Mouse (Mus musculus) limb, embryonic 13.5 days (tissue): ENCODE data around the gene Clic6. TPM values are rescaled to one million over a fixed set of nuclear protein-coding genes. Genes with fewer than 3 reads are reported as not detected.

Source experiments
- ATAC-seq: fragments of 200-750 bp; cut with Nextera tagmentation; 2 replicates; pipeline ENCODE4 v1.8.0; 2017; ENCODE audit warnings: low read depth, moderate number of reproducible peaks, moderate TSS enrichment; ENCODE audit not compliant: low FRiP score
- H3K27ac ChIP-seq: fragments of 300-500 bp; sonication (generic); 2 replicates; pipeline ENCODE4 v1.5.1; 2015; ENCODE audit warnings: inconsistent platforms, mild to moderate bottlenecking, moderate library complexity
- H3K27me3 ChIP-seq: fragments of 300-500 bp; sonication (generic); 2 replicates; pipeline ENCODE4 v1.6.1; 2015; ENCODE audit warnings: mild to moderate bottlenecking, inconsistent platforms
- H3K36me3 ChIP-seq: fragments of 300-500 bp; sonication (generic); 2 replicates; pipeline ENCODE4 v1.6.1; 2015; ENCODE audit warnings: inconsistent platforms, mild to moderate bottlenecking, moderate library complexity
- H3K4me1 ChIP-seq: fragments of 300-500 bp; sonication (generic); 2 replicates; pipeline ENCODE4 v1.6.1; 2015; ENCODE audit warnings: inconsistent platforms
- H3K4me2 ChIP-seq: fragments of 300-500 bp; sonication (generic); replicated peaks from 2 replicates; pipeline ENCODE4 v1.6.1; 2015; ENCODE audit warnings: inconsistent platforms, mild to moderate bottlenecking, moderate library complexity
- H3K4me3 ChIP-seq: fragments of 300-500 bp; sonication (generic); 2 replicates; pipeline ENCODE4 v1.5.1; 2015; ENCODE audit warnings: moderate library complexity, mild to moderate bottlenecking, inconsistent platforms
- H3K9ac ChIP-seq: fragments of 300-500 bp; sonication (generic); 2 replicates; pipeline ENCODE4 v1.6.1; 2015; ENCODE audit warnings: mild to moderate bottlenecking, inconsistent platforms
- H3K9me3 ChIP-seq: fragments of 300-500 bp; sonication (generic); 2 replicates; pipeline ENCODE4 v1.6.1; 2016; ENCODE audit warnings: inconsistent platforms
- WGBS: fragments of 180-500 bp; shearing (Covaris S2); methylation state at CpG from one replicate; pipeline ENCODE4 v1.1.7; 2015; 5-methylcytosine and 5-hydroxymethylcytosine counted together
- polyA plus RNA-seq: library from polyadenylated mRNA; unstranded; fragments of >200 nt; fragmentation: Nextera tagmentation; extraction: Ambion mirVana; gene quantifications from 2 replicates; pipeline ENCODE4 v1.2.1, GENCODE M21; 2015

Gene Clic6
- polyA plus RNA-seq, 1 experiment from 2014 or later, result 2.8 TPM

DNA sequence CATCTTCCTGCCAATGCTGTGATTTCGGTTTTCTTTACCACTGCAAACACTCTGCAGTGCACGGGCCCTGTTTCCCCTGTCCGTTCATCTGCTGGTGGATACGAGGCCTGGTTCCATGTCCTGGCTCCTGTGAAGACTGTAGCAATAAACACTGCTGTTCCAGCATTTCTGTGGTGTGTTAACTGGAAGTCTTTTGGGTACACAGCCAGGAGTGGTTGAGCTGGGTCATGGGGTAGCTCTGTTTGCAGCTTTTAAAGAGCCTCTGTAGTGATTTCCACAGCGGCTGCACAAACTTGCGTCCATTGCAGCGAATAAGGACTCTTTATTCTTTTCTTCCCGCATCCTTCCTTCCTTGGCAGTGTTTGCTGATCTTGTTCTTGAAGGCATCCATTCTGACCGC is 91.8 kb downstream of the Clic6 start:
- Histone ChIP-seq H3K36me3 (no peaks in the 10 kb centered on the region), H3K9me3 (no peaks in the 10 kb centered on the region), H3K9ac (no peak overlapping the region), H3K4me1 (peaks cover 23% of the 10 kb centered on the region), H3K27ac (no peak overlapping the region), H3K27me3 (no peaks in the 10 kb centered on the region), H3K4me2 (no peak overlapping the region), H3K4me3 (no peak overlapping the region)
- WGBS, result 70% methylated on average over 9 of the region's 9 CpGs
- ATAC-seq, result no peak

DNA sequence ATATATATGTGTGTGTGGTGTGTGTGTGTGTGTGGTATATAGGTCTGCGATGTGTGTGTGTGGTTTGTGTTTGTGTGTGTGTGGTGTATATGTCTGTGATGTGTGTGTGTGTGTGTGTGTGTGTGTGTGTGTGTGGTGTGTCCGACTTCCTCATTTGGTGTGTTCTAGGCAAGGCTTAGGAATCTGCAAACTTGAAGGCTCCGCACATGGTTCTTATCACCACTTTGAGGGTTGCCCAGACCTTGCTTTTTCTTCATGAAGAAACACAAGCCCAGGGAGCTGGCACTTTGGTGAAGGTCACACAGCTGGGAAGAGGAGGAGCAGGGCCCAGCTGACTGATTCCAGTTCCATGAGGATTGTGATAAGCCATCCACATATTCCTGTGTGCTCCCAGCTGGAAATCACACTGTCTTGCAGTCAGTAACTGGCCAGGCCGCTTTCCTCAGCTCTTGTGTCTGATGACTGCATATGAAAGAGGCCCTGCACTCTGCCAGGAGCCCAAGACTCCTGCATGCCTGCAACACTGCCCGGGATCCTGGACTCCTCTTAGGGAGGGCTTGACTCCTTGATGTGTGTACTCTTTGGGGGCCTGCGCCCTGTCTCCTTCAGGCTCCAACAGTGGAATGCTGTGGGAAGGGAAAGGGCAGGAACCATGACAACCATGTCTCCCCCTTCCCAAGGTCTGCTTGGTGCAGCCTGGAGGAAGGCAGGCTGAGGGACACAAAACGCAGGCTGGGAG is 93.5 kb downstream of the Clic6 start:
- no peaks in the 10 kb centered on the region for H3K9me3 ChIP-seq
- H3K27ac ChIP-seq, result no peak overlapping the region
- H3K4me2 ChIP-seq, result no peak overlapping the region
- no peaks in the 10 kb centered on the region for H3K27me3 ChIP-seq
- no peak overlapping the region for H3K9ac ChIP-seq
- H3K4me1 ChIP-seq, result peaks cover 24% of the 10 kb centered on the region
- H3K36me3 ChIP-seq, result no peaks in the 10 kb centered on the region
- 70% methylated on average over 7 of the region's 7 CpGs for WGBS
- no peak for ATAC-seq
- no peak overlapping the region for H3K4me3 ChIP-seq

DNA sequence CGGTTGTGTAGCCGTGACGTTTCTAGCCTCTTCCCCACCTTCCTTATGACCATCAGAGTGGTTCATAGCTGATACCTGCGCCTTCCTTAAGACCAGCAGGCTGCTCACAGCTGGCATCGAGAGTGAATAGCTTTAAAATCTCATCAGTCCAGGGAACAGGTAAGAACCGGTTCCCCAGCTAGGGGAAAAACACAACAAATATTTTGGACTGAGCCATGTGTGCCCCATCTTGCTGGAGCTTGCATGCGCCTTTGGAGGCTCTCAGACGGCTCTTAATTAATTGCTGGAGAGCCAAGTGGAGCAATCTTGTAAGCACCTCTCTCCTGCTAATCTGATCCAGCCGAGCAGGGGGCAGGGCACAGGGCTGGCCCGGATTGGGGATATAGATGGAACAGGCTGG is 95.4 kb downstream of the Clic6 start:
- no peak overlapping the region for H3K4me3 ChIP-seq
- H3K27ac ChIP-seq, result no peak overlapping the region
- no peaks in the 10 kb centered on the region for H3K36me3 ChIP-seq
- peaks cover 24% of the 10 kb centered on the region for H3K4me1 ChIP-seq
- no peak overlapping the region for H3K9ac ChIP-seq
- no peaks in the 10 kb centered on the region for H3K27me3 ChIP-seq
- ATAC-seq, result no peak
- H3K4me2 ChIP-seq, result no peak overlapping the region
- no peaks in the 10 kb centered on the region for H3K9me3 ChIP-seq
- 58% methylated on average over 10 of the region's 10 CpGs for WGBS

DNA sequence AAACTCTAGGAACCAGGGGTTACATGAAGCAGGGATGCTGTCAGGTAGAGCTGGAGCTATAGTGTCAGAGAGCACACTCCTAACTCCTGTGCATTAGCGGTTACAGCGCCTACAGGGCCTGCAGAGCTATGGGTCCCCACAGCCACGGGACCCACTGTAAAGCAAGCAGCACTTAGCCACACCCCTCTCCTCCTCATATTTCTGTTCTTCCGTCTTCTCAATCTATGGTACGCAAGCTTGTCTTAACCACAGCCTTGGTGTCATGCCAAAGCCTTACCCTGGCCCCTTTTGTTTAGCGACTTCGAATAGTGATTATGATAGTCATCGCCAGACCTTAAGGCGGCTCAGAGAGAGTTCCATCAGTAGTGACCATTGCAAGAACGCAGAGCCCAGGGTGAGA is 96.2 kb downstream of the Clic6 start:
- Histone ChIP-seq H3K9me3 (no peaks in the 10 kb centered on the region), H3K4me1 (peaks cover 24% of the 10 kb centered on the region), H3K9ac (no peak overlapping the region), H3K36me3 (no peaks in the 10 kb centered on the region), H3K27me3 (no peaks in the 10 kb centered on the region), H3K27ac (no peak overlapping the region), H3K4me3 (no peak overlapping the region), H3K4me2 (peak overlapping the region; percentile 23)
- 55% methylated on average over 10 of the region's 10 CpGs for WGBS
- ATAC-seq, result peak; percentile 70; the same call in 1 of the 2 replicates

DNA sequence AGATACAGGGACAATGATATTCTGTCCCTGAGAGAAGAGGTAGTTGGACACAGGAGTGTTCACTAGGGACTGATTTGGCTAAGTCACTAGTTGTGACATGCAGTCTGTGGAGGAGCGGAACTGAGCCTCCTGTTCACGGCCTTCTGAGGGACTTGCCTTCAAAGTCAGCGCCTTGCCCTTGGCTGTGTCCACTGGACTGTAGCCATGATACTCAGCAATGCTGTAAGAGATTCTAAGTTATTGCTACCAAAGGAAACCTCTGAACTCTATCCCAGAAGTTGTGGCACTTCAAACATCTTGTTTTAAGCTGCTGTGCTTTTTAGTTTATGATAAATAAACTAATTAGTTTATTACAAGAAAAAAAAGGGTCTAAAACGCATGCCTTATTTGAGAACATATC is 102.3 kb downstream of the Clic6 start:
- H3K4me1 ChIP-seq, result peaks cover 14% of the 10 kb centered on the region
- no peak overlapping the region for H3K4me3 ChIP-seq
- H3K9ac ChIP-seq, result no peak overlapping the region
- no peaks in the 10 kb centered on the region for H3K9me3 ChIP-seq
- WGBS, result 91% methylated on average over 4 of the region's 4 CpGs
- H3K27ac ChIP-seq, result no peak overlapping the region
- no peak for ATAC-seq
- no peak overlapping the region for H3K4me2 ChIP-seq
- no peaks in the 10 kb centered on the region for H3K36me3 ChIP-seq
- H3K27me3 ChIP-seq, result no peaks in the 10 kb centered on the region

Other genes starting within 250 kb of the Clic6 start
- 0.09 and 0.14 TPM in 2 replicates for gene Kcne2, start 193.3 kb upstream of the Clic6 start, polyA plus RNA-seq
- gene Smim11, start 184.4 kb upstream of the Clic6 start, polyA plus RNA-seq, result 144 and 145 TPM in 2 replicates
- gene Fam243, start 164.3 kb upstream of the Clic6 start, polyA plus RNA-seq, result not detected in 2 replicates
- 0.17 and 0.22 TPM in 2 replicates for gene Kcne1, start 126.3 kb upstream of the Clic6 start, polyA plus RNA-seq
- gene Rcan1, start 14.9 kb upstream of the Clic6 start, polyA plus RNA-seq, result 33.7 and 35.8 TPM in 2 replicates